Mouse (Mus musculus): ENCODE results near the gene Irak3. TPM values are rescaled to one million over a fixed set of nuclear protein-coding genes. Genes with fewer than 3 reads are reported as not detected.

Irak3 gene
- total RNA-seq, 1 experiment = 19.8 TPM

GRCm38 (mm10) chr10:120201131-120201921 lies 604 bp downstream of the Irak3 start, which contains the start of gene Tmbim4:
Gene Tmbim4 (plus strand): TSS chr10:120201590.
- no peak within 1 kb of the TSS for H3K27ac ChIP-seq (ENCODE audit: insufficient read depth, low read depth, low read length, poor library complexity, severe bottlenecking)
- no peaks in the 10 kb centered on the region for H3K36me3 ChIP-seq (ENCODE audit: control insufficient read depth, insufficient read depth, low read length, poor library complexity, severe bottlenecking)
- no peaks in the 10 kb centered on the region; a peak in 1 of 4 replicates for H3K4me1 ChIP-seq (ENCODE audit: control insufficient read depth in 2 of 2, insufficient read depth in 2 of 2, low read length in 2 of 2, poor library complexity in 1 of 2)
- peak; percentile 31 for DNase-seq (ENCODE audit: low read depth, low spot score)
- peak within 1 kb of the TSS; percentile 52 for H3K9ac ChIP-seq (ENCODE audit: insufficient read depth, low read depth, low read length, poor library complexity, severe bottlenecking)
- H3K9me3 ChIP-seq (ENCODE audit: control insufficient read depth, insufficient read depth, low read depth, low read length) = no peaks in the 10 kb centered on the region
- in situ Hi-C loops (cut with MboI; ENCODE audit: low sequenced_read_pairs in 2 of 2, unreplicated experiment in 2 of 2) = no loop called here
- H3K4me3 ChIP-seq (ENCODE audit: insufficient read depth in 1 of 2, low read depth in 1 of 2, low read length in 2 of 2, poor library complexity in 1 of 2, severe bottlenecking in 1 of 2) = peak within 1 kb of the TSS; percentile 63 to 72
- no peak for TF ChIP-seq ZC3H11A (IDR thresholded peaks at IDR 0.05; ENCODE audit: borderline replicate concordance, low read depth, low read length)
- no peak for TF ChIP-seq ZNF384 (IDR thresholded peaks at IDR 0.05; ENCODE audit: low read depth, low read length)
- no peak for TF ChIP-seq MAFK (IDR thresholded peaks at IDR 0.05; ENCODE audit: insufficient read depth, low read depth, low read length)
- TF ChIP-seq CHD2 (IDR thresholded peaks at IDR 0.05; ENCODE audit: low read depth, low read length) = no peak
- no peak for TF ChIP-seq HCFC1 (IDR thresholded peaks at IDR 0.05; ENCODE audit: borderline replicate concordance, insufficient read depth, low read length)

GRCm38 (mm10) chr10:120197061-120197835 lies 4.7 kb downstream of the Irak3 start:
- TF ChIP-seq MAFK (IDR thresholded peaks at IDR 0.05; ENCODE audit: insufficient read depth, low read depth, low read length) = no peak
- TF ChIP-seq HCFC1 (IDR thresholded peaks at IDR 0.05; ENCODE audit: borderline replicate concordance, insufficient read depth, low read length) = no peak
- no peak for TF ChIP-seq ZNF384 (IDR thresholded peaks at IDR 0.05; ENCODE audit: low read depth, low read length)
- TF ChIP-seq ZC3H11A (IDR thresholded peaks at IDR 0.05; ENCODE audit: borderline replicate concordance, low read depth, low read length) = no peak
- TF ChIP-seq CHD2 (IDR thresholded peaks at IDR 0.05; ENCODE audit: low read depth, low read length) = no peak
- H3K36me3 ChIP-seq (ENCODE audit: control insufficient read depth, insufficient read depth, low read length, poor library complexity, severe bottlenecking) = no peaks in the 10 kb centered on the region

GRCm38 (mm10) chr10:120193255-120193654 lies 8.7 kb downstream of the Irak3 start:
- TF ChIP-seq ZNF384 (IDR thresholded peaks at IDR 0.05; ENCODE audit: low read depth, low read length) (no peak), ZC3H11A (IDR thresholded peaks at IDR 0.05; ENCODE audit: borderline replicate concordance, low read depth, low read length) (no peak), MAFK (IDR thresholded peaks at IDR 0.05; ENCODE audit: insufficient read depth, low read depth, low read length) (no peak), CHD2 (IDR thresholded peaks at IDR 0.05; ENCODE audit: low read depth, low read length) (no peak), HCFC1 (IDR thresholded peaks at IDR 0.05; ENCODE audit: borderline replicate concordance, insufficient read depth, low read length) (no peak)

More at GRCm38 (mm10) chr10:120197061-120197835, 4.7 kb downstream of the Irak3 start:
- DNase-seq (ENCODE audit: low read depth, low spot score) = no peak
- Histone ChIP-seq H3K4me1 (ENCODE audit: control insufficient read depth in 2 of 2, insufficient read depth in 2 of 2, low read length in 2 of 2, poor library complexity in 1 of 2) (no peaks in the 10 kb centered on the region), H3K9ac (ENCODE audit: insufficient read depth, low read depth, low read length, poor library complexity, severe bottlenecking) (no peak overlapping the region), H3K4me3 (ENCODE audit: insufficient read depth in 1 of 2, low read depth in 1 of 2, low read length in 2 of 2, poor library complexity in 1 of 2, severe bottlenecking in 1 of 2) (no peak overlapping the region), H3K9me3 (ENCODE audit: control insufficient read depth, insufficient read depth, low read depth, low read length) (no peaks in the 10 kb centered on the region), H3K27ac (ENCODE audit: insufficient read depth, low read depth, low read length, poor library complexity, severe bottlenecking) (no peak overlapping the region)
- in situ Hi-C loops (cut with MboI; ENCODE audit: low sequenced_read_pairs in 2 of 2, unreplicated experiment in 2 of 2) = no loop called here

GRCm38 (mm10) chr10:120192278-120192677 lies 9.7 kb downstream of the Irak3 start:
- Histone ChIP-seq H3K4me3 (ENCODE audit: insufficient read depth in 1 of 2, low read depth in 1 of 2, low read length in 2 of 2, poor library complexity in 1 of 2, severe bottlenecking in 1 of 2) (no peak overlapping the region), H3K9ac (ENCODE audit: insufficient read depth, low read depth, low read length, poor library complexity, severe bottlenecking) (no peak overlapping the region), H3K27ac (ENCODE audit: insufficient read depth, low read depth, low read length, poor library complexity, severe bottlenecking) (no peak overlapping the region), H3K36me3 (ENCODE audit: control insufficient read depth, insufficient read depth, low read length, poor library complexity, severe bottlenecking) (no peaks in the 10 kb centered on the region), H3K9me3 (ENCODE audit: control insufficient read depth, insufficient read depth, low read depth, low read length) (no peaks in the 10 kb centered on the region), H3K4me1 (ENCODE audit: control insufficient read depth in 2 of 2, insufficient read depth in 2 of 2, low read length in 2 of 2, poor library complexity in 1 of 2) (no peaks in the 10 kb centered on the region)
- DNase-seq (ENCODE audit: low read depth, low spot score) = no peak
- TF ChIP-seq ZC3H11A (IDR thresholded peaks at IDR 0.05; ENCODE audit: borderline replicate concordance, low read depth, low read length) (no peak), HCFC1 (IDR thresholded peaks at IDR 0.05; ENCODE audit: borderline replicate concordance, insufficient read depth, low read length) (no peak), MAFK (IDR thresholded peaks at IDR 0.05; ENCODE audit: insufficient read depth, low read depth, low read length) (no peak), CHD2 (IDR thresholded peaks at IDR 0.05; ENCODE audit: low read depth, low read length) (peak; percentile 90), ZNF384 (IDR thresholded peaks at IDR 0.05; ENCODE audit: low read depth, low read length) (no peak)
- in situ Hi-C loops (cut with MboI; ENCODE audit: low sequenced_read_pairs in 2 of 2, unreplicated experiment in 2 of 2) = no loop called here

More at GRCm38 (mm10) chr10:120193255-120193654, 8.7 kb downstream of the Irak3 start:
- no peak overlapping the region for H3K9ac ChIP-seq (ENCODE audit: insufficient read depth, low read depth, low read length, poor library complexity, severe bottlenecking)
- H3K36me3 ChIP-seq (ENCODE audit: control insufficient read depth, insufficient read depth, low read length, poor library complexity, severe bottlenecking) = no peaks in the 10 kb centered on the region
- H3K4me3 ChIP-seq (ENCODE audit: insufficient read depth in 1 of 2, low read depth in 1 of 2, low read length in 2 of 2, poor library complexity in 1 of 2, severe bottlenecking in 1 of 2) = no peak overlapping the region
- in situ Hi-C loops (cut with MboI; ENCODE audit: low sequenced_read_pairs in 2 of 2, unreplicated experiment in 2 of 2) = no loop called here
- no peaks in the 10 kb centered on the region for H3K4me1 ChIP-seq (ENCODE audit: control insufficient read depth in 2 of 2, insufficient read depth in 2 of 2, low read length in 2 of 2, poor library complexity in 1 of 2)
- no peak overlapping the region for H3K27ac ChIP-seq (ENCODE audit: insufficient read depth, low read depth, low read length, poor library complexity, severe bottlenecking)
- no peaks in the 10 kb centered on the region for H3K9me3 ChIP-seq (ENCODE audit: control insufficient read depth, insufficient read depth, low read depth, low read length)
- no peak for DNase-seq (ENCODE audit: low read depth, low spot score)
